Mouse (Mus musculus) kidney, adult 2 months (tissue): ENCODE data around the gene Apmap.

Source experiments
- CTCF ChIP-seq: fragments of 200-500 bp; conservative IDR thresholded peaks from 2 replicates; pipeline ENCODE4 v1.5.1; 2011; ENCODE audit warnings: low read depth, mild to moderate bottlenecking, control low read depth, low read length, moderate library complexity, mixed read lengths; ENCODE audit not compliant: insufficient read depth, insufficient read length
- POLR2A ChIP-seq: fragments of 200-500 bp; IDR thresholded peaks from one replicate; pipeline ENCODE4 v1.6.1; 2011; ENCODE audit warnings: low read depth, low read length, control low read depth

DNA sequence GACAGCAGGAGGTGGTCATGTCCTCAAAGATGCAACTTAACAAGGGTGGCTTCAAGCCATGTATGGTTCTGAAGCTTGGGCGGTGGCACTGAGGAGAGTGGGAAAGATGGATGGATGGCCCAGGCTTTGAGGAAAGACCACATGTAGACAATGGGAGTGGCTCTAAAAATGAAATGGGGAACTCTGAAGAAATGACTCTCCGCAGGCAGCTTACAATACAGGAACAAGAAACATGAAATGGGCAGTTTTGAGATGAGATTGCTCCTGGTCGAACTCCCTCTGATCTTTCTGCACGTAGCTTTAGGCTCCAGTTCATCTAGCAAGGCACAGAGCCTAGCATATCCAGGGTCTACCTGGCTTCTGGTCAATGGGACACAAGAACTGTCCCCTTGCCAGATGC lies 20.9 kb upstream of the Apmap start:
- TF ChIP-seq POLR2A = no peak
- TF ChIP-seq CTCF = no peak
